ENCODE assay signal across 27 mouse cellular contexts in the genomic region with DNA sequence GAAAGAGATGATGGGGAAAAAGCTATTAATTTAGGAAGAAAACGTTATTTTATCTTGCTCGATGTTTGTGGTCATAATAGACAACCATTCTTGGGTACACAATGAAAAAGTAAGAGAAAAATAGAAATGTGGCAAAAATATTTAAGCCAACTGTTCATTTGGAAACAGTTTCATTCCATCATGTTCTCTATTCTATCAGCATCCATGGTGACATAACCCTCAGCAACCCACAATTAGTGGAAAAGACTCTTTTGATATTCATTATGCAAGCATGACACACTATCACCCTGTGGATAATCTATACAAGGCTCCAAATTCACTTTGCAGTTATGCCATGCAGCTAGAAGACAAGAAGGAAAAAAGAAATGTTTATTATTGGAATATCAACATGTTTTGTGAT.
"Had no signal": no experiment of that assay in that cellular context is flagged by ENCODE, and none has a peak within 500 bp of the region (broad histone marks: within the 10 kb centered on the region; RNA-seq: fewer than 3 reads in every experiment).

No protein-coding gene starts in this region.

- H3K27ac ChIP-seq: embryonic facial prominence, embryonic 10.5 days; embryonic facial prominence, embryonic 12.5 days; embryonic facial prominence, embryonic 13.5 days; embryonic facial prominence, embryonic 15.5 days; forebrain, embryonic 10.5 days; forebrain, embryonic 12.5 days; forebrain, embryonic 13.5 days; forebrain, embryonic 15.5 days; gastrocnemius, adult 2 months; heart, adult 2 months had no signal

- H3K4me3 ChIP-seq: embryonic facial prominence, embryonic 10.5 days; embryonic facial prominence, embryonic 12.5 days; embryonic facial prominence, embryonic 13.5 days; embryonic facial prominence, embryonic 15.5 days; erythroblast, embryonic 14.5 days; forebrain, embryonic 10.5 days; forebrain, embryonic 12.5 days; forebrain, embryonic 13.5 days; forebrain, embryonic 15.5 days; gastrocnemius, adult 2 months; heart, adult 2 months had no signal

- DNase-seq: cerebellum, adult 2 months; cerebellum, adult 8-10 months; cerebellum, adult 9-10 months; cerebellum, adult 9-11 months; cerebellum, postnatal 10 days; cerebellum, postnatal 14 days; cerebellum, postnatal 25 days; cerebellum, postnatal 36 days; embryo, embryonic 11 days; forebrain, postnatal 0 days; gastrocnemius, adult 2 months; gastrocnemius, postnatal 10 days; gastrocnemius, postnatal 14 days; gastrocnemius, postnatal 25 days; gastrocnemius, postnatal 36 days; heart, adult 11 months; heart, adult 18-20 months; heart, adult 2 months had no signal
